Mouse (Mus musculus) G1E (cell line): ENCODE measurements around the gene Carnmt1.
A peak's percentile ranks its signal among the peaks of the same experiment; 100 is the strongest.

Source experiments
- CTCF ChIP-seq: IDR thresholded peaks from 2 replicates; pipeline ENCODE4 v1.5.1; 2012; ENCODE audit warnings: low read depth, low read length, inconsistent platforms, mixed read lengths
- GATA1 ChIP-seq: IDR thresholded peaks from 2 replicates; pipeline ENCODE4 v1.6.1; 2012; ENCODE audit warnings: borderline replicate concordance, low read length, inconsistent platforms, mixed read lengths
- TAL1 ChIP-seq: conservative IDR thresholded peaks from 2 replicates; pipeline ENCODE4 v1.6.1; 2012; ENCODE audit warnings: low read depth, low read length, inconsistent platforms, mixed read lengths

- no peak for TF ChIP-seq CTCF
- peak; percentile 66 for TF ChIP-seq TAL1
- no peak for TF ChIP-seq GATA1
Observed at GRCm38 (mm10) chr19:18649955-18650354, 20.6 kb upstream of the Carnmt1 start.
